In genomic region chr4:137287818-137288217, GRCm38 (mm10) we compare ENCODE assay signal across 10 mouse cellular contexts. TPM values are rescaled to one million over a fixed set of nuclear protein-coding genes. Genes with fewer than 3 reads are reported as not detected.
DNase-seq lines count a peak whose midpoint lies in the region; ATAC-seq lines count a peak whose summit lies in the region.
"Had no signal": no experiment of that assay in that cellular context is flagged by ENCODE, and none has a peak within 500 bp of the region (broad histone marks: within the 10 kb centered on the region; RNA-seq: fewer than 3 reads in every experiment).

No protein-coding gene starts in this region.

- no peaks in the 10 kb centered on the region for H3K36me3 ChIP-seq in neural tube, embryonic 15.5 days
- no peaks in the 10 kb centered on the region for H3K36me3 ChIP-seq in lung, embryonic 16.5 days (ENCODE audit: control insufficient read depth, insufficient read depth, low read length)
- H3K36me3 ChIP-seq: heart, embryonic 13.5 days had no signal

- ATAC-seq in neural tube, embryonic 15.5 days (ENCODE audit: low FRiP score) = no peak
- ATAC-seq in lung, embryonic 16.5 days (ENCODE audit: low read depth) = peak; percentile 37; the same call in 1 of the 2 replicates

- no peak overlapping the region for H3K9ac ChIP-seq in neural tube, embryonic 15.5 days (replicated peaks)
- H3K9ac ChIP-seq in lung, embryonic 16.5 days (ENCODE audit: low read length) = no peak overlapping the region
- H3K9ac ChIP-seq: heart, embryonic 13.5 days; neural tube, embryonic 12.5 days had no signal

- H3K4me2 ChIP-seq in neural tube, embryonic 15.5 days = no peak overlapping the region
- no peak overlapping the region for H3K4me2 ChIP-seq in lung, embryonic 16.5 days (ENCODE audit: low read depth, low read length)
- H3K4me2 ChIP-seq: heart, embryonic 13.5 days; neural tube, embryonic 12.5 days had no signal

- no peaks in the 10 kb centered on the region for H3K9me3 ChIP-seq in neural tube, embryonic 15.5 days (replicated peaks)
- no peaks in the 10 kb centered on the region for H3K9me3 ChIP-seq in lung, embryonic 16.5 days (ENCODE audit: control insufficient read depth, low read length)
- H3K9me3 ChIP-seq: heart, embryonic 13.5 days; neural tube, embryonic 12.5 days had no signal

- H3K27me3 ChIP-seq in neural tube, embryonic 15.5 days (replicated peaks) = no peaks in the 10 kb centered on the region
- H3K27me3 ChIP-seq in lung, embryonic 16.5 days (ENCODE audit: control insufficient read depth, insufficient read depth, low read depth, low read length) = peaks cover 12% of the 10 kb centered on the region

- H3K4me3 ChIP-seq in neural tube, embryonic 15.5 days (replicated peaks) = no peak overlapping the region
- H3K4me3 ChIP-seq in lung, embryonic 16.5 days (ENCODE audit: low read length) = no peak overlapping the region
- H3K4me3 ChIP-seq: heart, embryonic 13.5 days; neural tube, embryonic 12.5 days had no signal

- peaks cover 13% of the 10 kb centered on the region for H3K4me1 ChIP-seq in neural tube, embryonic 15.5 days
- H3K4me1 ChIP-seq in lung, embryonic 16.5 days (replicated peaks; ENCODE audit: control insufficient read depth, insufficient read depth, low read length) = peaks cover 3% of the 10 kb centered on the region

- 6% methylated on average over 4 of the region's 4 CpGs for WGBS in neural tube, embryonic 15.5 days
- 4% methylated on average over 4 of the region's 4 CpGs for WGBS in lung, embryonic 16.5 days

- peak; percentile 73 to 91 for DNase-seq in adrenal gland, adult (ENCODE audit: inconsistent age in 2 of 2, low spot score in 1 of 2)
- no peak for DNase-seq in adrenal gland, adult 8-10 months
- peak; percentile 77 for DNase-seq in neural tube, embryonic 10.5 days (ENCODE audit: extremely low spot score, low spot score)
- DNase-seq in cerebellum, postnatal 25 days = peak; percentile 58 to 69
- peak; percentile 47 for DNase-seq in induced T-regulatory cell, adult 2 months (ENCODE audit: low read depth)
- peak; percentile 31 to 39 for DNase-seq in thymus, postnatal 36 days

- no peak overlapping the region for H3K27ac ChIP-seq in neural tube, embryonic 15.5 days (replicated peaks)
- H3K27ac ChIP-seq in lung, embryonic 16.5 days (ENCODE audit: low read length) = no peak overlapping the region
- H3K27ac ChIP-seq: heart, embryonic 13.5 days; neural tube, embryonic 12.5 days had no signal

RNA-seq across cellular contexts. Expression of gene Wnt4, which starts 10.5 kb away (rescaled TPM):
- total RNA-seq in adrenal gland, adult 8-10 months (2022) = 100 to 1,000 TPM in 3 of 4 experiments, 10 to 100 TPM in 1; 83.8 to 130 (median 108) TPM
- 3.8 and 5.0 TPM in 2 replicates for polyA plus RNA-seq in neural tube, embryonic 15.5 days (2015; fragmentation: Nextera tagmentation; extraction: Ambion mirVana)
- polyA plus RNA-seq in lung, embryonic 16.5 days (2015; fragmentation: Nextera tagmentation; extraction: Ambion mirVana) = 0.48 and 0.62 TPM in 2 replicates
